Mouse (Mus musculus): ENCODE measurements at regions not wholly inside any gene's neighbourhood (a gene's known extent, or its start where the extent isn't known, plus 50 kb on each side); places are given as distances from the start of the nearest gene placed in this dataset.

DNA sequence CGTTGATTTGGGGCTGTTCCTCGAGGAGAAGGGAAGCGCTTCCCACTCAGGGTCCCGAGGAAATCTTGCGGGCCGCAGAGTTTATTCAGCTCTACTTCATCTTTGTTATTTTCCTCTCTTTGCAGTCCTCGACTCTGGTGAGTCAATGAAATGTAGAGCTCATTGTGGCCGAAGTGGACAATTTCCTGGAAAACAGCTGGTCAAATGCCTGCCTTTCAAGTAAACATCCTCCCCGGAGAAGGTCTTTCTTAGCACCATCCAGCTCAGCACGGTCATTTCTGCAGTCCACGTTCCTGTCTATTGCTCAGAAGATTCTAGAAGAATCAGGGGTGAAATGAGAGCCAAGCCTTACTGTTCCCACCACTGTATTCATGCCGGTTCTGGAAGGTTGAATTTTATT is 133.0 kb downstream of the Bcas1 start:
- DNase-seq: no peak

DNA sequence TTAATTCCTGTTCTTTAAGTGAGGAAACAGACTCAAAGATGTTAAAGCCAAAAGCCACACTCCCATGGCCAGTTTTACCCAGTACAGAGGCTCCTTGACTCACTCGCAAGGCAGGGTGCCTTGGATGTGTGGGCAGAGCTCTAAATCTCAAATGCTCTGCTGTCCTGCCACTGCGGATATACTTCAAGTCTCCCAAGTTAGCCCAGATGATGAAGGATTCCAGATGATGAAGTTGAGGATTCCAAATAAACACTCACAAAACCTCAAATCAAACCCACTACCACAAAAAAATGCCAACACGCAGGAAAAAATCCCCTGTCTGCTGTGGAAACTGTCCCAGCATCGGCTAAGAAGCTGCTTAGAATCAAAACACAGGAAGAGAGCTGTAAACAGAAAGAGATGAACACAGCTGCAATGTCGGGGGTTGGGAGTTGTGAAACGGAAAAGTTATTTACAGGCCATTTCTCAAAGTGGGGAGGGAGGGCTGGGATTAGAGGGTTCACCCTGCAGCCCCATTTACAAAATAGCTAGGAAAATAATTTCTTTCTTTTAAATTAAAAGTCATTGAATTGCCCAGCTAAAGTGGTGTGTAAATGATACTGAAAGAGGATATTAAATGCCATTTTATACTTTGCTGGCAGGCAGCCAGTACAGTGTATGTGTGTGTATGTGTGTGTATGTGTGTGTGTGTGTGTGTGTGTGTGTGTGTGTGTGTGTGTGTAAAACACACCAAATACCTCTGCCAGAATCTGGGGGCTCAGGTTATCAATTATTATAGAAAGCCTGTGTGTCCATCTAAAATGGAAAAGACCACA is 135.6 kb downstream of the Bcas1 start:
- no peak for DNase-seq

DNA sequence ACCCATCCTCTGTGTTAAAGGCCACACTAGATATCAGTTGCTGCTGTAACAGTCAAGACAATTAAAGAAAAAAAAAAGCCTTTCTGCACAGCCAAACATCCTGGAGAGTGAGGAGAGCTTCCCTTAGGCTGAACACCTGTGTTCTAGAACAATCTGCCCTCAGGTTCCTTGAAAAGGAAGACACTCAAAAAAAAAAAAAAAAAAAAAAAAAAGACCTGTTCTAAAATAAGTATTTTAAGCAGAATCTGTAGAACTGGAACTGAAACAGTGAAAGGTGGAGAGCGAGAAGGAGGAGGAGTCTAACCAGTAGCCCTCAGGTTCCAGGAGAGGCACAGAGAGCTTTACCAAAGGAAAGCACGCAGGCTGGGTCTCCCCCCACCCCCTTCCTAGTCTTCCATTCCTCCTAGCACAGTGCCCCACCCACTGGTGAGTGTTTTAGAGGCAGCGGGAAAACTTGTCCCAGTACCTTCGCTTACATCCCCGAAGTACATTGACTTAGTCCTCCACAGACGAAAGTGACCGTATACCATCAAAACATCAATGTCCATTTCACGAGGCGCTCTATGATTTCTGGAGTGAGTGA is 138.2 kb downstream of the Bcas1 start:
- DNase-seq: no peak

DNA sequence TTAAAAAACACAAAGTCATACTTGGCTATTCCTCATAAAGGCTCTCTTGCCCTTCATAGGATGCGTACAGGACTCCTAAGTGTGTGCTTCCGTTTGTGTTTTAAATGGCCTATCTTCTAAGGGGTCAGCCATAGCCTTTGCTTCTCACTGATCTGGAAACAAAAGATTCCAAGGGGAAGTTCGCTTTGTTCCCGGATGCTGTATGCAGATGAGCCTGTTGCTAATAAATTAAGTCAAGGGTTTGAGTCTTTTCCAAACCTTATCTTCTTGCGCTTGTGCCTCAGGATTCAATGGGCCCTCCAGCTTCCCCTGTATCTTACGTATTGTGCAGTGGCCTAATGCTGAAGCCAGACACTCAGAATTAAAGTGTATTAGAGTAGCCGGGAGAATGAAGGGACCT is 138.9 kb downstream of the Bcas1 start:
- DNase-seq: no peak

DNA sequence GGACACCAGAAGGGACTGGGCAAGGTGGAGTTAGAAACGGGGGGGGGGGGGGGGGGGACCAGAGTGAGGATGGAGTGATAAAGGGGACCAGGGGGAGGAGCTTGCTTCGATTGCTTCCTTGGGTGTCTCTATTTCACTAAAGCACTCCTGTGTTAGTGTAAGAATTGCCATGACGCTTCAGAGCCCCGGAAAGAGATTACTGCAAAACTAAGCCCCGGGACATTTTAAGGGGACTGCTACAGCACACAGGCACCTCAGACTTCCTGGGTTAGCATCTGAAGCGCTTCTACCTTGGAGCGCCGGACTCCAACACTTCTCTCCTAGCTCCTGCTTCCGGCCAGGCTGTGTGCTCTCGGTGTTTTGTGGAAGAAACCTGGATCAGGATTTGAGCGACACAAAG is 139.4 kb downstream of the Bcas1 start:
- DNase-seq: no peak

DNA sequence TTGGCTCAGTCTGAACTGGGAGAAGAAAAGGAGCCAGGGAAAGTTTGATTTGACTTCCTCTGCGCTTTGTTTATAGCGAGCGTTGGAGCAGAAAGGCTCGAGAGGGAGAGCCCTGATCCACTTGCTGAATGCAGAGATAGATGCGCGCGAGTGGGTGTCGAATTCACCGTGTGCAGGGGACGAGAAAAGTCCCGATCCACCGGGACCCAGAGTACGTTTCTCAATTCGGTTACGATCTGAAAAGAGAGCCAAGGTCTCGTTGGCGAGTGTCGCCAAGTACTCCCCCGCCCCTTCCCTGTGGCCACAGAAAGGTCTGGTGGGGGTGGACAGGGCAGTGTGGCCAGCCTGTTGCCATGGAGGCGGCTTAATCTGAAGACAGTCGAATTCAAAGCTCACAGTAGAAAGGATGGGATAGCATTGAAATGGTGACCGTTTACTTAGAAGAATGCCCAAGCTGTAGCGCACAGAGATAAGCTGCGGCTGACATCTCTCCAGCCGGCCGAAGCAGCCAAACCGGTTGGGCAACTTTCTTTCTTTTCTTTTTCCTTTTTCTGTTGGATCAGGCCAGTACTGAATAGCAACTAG is 139.5 kb upstream of the Zfp217 start:
- peak; percentile 3 for DNase-seq

DNA sequence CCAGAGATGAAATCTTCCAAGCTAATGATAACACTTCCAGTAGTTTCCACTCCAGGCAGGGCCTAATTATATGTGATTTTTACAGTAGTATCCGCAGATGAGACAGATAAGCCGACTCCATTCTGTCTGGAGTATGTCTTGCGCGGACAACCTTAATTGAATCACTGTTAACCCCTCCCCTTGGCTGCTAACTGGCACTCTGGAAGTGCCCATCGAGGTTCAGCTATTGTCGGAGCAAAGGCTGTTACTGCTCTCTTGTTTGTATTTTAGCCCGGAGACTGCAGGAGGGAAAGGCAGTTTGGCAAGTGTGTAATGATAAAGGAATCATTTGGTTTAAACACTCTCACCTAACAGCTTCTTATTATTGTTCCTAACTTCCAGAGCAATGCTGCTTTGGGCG is 138.9 kb upstream of the Zfp217 start:
- DNase-seq: no peak

DNA sequence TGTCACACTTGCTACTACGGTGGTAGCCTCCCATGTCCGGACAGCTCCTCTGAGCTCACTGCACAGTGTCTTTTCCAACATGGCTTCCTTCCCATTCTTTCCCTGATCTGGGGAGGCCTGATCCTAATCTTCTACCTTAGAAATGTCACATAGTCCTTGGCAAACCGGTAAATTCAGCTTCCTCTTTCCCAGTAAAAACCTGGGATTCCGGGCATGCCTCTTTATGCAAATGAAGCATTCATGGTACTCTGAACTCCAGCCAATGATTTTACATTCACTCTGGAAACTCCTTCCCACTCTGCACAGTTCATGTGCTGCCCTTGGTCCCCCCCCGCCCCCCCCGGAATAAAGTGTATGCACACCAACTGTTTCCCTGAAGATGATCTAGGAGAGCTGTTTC is 134.6 kb upstream of the Zfp217 start:
- DNase-seq: no peak

DNA sequence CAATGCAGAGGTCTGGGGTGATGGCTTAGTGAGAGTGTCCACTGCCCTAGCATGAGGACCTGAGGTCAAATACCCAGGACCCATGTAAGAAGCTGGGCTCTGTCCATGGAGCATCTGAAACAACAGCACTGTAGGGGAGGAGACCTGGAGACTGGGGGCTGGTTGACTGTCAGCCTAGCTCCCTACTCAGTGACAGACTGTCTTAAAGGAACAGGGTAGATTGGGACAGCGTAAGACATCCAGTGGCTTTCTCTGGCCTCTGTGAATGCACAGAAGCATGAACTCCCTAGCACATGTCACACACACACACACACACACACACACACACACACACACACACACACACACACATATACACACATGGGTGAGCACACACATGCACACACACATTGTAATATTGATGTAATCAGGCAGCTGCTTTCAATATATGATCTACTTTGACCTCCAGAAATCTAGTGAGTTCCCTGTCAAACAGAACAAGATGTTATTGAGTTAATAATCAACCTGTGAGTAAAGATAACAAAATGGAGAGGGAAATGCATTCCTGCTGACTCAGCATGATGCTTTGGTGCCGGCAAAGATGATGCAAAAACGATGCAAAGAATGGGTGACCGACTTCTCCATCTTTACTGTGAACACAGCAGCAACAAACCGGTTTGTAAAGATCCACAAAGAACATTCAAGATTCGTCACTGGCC is 133.6 kb upstream of the Zfp217 start:
- no peak for DNase-seq

DNA sequence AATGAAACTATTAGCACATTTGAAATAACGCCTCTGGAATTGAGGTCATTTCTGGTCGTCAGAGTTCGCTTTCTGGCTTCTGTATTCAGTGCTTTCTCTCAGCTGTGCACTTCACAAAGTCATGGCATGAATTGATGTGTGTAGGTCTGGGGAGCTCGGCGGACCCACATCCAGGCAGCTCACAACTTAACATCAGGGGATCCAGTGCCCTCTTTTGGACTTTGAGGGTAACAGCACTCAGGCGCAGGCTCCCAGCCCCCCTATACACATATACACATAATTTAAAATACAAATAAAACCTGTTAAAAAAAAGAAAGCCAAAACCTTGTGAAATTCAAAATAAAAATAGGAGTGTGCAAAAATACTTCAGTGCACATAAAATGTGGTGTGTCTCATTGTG is 132.8 kb upstream of the Zfp217 start:
- no peak for DNase-seq

DNA sequence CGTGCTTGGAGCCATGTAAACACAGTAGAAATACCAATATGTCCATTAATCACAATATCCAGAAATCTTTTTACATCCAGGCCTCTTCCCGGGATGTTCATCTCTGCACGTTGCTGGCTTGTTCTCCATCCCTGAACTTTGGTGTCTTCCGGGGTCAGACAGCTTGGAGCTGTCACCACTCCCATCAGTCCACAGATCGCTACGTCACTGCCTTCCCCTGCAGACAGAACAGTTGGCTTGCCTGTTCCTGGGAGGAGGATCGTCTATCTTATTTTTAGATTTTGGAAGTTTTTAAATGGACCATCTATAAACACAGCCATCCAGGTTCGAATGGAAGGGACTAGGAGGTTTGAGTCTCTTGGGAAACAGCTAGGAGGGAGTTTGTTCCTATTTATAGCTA is 130.0 kb upstream of the Zfp217 start:
- no peak for DNase-seq

DNA sequence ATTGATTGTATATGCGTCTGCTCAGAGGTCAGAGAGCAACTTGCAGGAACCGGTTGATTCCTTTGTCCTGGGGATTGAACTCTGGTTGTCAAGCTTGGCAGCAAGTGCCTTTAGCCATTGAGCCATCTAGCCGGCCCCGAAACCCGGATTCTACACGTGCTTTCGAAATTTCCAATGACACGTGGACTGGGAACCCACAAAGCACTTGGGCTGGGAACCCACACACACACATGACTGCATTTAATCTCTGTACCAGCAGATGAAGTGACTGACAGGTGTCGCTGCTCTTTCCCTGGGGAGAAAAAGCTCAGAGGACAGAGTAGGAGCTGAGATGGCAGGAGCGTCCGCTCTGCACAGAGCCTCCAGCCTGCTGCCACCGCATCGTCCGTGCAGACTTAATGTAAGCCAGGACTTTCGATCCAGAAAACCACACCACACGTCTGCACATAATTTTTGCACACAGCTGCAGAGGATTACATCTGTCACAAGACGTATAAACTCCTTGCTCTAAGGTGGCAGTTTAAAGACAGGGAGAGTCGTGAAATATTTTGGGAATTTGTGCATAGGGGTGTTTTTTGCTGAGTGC is 129.4 kb upstream of the Zfp217 start:
- DNase-seq: no peak

DNA sequence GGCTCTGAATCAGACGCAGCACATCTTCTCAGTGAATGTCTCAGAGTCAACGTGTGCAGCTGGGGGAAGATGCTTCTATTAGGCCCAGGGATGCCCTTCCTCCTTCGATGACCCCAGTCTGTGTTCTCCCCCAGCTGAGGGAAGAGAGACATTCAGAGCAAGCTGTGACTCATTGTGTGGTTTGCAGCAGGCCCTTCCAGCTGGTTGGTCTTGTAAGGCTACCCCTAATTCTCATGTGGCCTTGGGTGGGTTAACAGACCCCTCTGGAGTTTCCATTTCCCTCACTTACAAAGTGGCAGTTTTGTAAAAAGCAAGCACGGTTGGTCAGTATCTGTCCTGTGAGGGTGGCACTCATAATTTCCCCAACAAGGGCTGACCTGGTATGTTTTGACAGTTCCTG is 127.8 kb upstream of the Zfp217 start:
- DNase-seq: no peak

DNA sequence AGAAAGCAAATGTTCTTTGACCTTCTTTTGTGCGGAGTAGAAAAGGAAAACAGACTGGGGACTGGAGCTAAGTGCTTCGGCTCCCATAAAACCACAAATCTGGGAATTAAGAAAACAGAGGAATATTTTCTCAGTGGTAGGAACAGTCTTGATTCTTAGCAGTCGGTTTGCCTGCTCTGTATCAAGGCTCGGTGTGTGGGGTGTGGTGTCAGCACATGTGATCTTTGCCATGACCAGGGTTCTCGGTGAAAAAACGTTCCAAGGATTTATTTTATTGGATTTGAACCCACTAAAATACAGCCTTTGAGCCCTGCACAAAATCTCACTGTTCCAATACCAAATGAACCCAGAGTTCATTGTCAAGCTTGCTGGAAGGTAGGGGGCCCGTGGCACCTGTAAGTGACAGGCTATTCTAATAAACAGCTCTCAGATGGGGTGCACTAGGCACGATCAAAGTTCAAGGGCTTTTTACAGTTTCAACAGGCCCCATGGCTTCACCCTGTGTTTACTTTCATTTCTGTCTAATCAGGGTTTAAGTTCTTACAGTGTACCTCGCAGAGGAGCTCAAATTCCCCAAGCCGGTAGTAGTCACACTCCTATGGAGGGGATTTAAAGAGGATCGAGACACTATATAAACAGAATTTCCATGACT is 122.1 kb upstream of the Zfp217 start:
- no peak for DNase-seq

DNA sequence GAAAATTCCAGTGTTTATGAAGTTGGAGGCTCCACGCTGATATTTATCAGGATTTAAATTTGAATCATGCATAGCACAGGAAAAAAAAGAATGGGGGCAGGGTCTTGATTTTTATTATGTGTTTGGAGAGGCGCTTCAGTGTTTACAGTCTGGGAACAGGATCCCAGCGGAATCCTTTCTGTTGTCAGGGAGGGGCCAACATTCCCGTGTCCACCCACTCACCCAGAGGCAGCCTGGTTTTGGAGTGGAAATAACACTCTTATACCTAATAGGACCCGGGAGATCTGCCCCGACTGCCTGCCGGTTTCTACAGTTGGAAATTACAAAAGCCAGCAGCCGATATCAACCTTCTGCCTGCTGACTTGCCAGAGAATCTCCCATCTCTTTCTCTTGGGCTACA is 120.2 kb upstream of the Zfp217 start:
- DNase-seq: no peak

DNA sequence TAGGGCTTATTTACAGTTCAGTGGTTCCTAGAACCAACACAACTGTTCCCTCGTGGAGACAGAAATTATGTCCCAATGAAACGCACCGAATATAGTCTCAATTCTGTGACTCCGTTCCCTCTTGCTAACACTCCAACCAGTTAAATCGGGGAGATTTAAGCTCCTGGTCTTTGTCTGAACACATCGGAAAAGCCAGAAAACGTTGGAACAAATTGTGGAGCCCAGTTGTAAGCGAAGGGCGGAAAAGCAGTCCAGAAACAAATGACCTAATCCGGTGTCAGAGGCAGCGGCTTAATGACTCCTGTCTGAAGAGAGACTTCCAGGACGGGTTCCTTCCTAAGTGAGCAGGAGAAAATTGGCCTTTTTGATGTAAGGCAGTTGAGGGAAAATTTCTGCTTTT is 119.2 kb upstream of the Zfp217 start:
- no peak for DNase-seq

DNA sequence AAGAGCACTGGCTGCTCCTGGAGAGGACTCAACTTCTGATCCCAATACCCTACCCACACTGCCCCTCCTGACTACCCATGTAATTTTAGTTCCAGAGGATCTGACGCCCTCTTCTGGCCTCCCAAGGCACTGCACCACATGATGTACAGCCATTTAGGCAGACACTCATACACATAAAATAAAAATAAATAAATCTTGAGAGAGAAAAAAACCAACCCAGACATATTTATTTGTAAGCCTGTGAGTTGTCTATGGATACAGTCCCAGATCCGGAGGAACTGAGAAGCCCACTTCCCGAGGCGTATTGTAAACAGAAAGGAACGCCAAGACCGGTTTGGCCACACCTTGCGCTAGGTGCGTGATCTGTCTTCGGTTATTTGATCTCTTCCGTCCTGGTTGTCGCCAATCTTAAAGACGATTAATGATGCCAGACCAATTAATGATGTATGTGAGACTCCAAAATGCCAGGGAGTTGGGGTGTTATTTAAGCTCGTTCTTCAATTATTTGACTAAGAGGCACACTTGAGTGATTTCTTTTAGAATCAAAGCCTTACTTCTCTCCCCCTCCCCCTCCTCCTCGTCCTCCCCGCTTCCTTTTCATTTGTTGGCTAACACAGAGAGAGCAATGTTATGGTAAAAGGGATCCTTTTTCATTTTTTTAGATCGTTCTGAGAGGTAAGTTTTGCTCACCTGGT is 118.7 kb upstream of the Zfp217 start:
- DNase-seq: no peak

DNA sequence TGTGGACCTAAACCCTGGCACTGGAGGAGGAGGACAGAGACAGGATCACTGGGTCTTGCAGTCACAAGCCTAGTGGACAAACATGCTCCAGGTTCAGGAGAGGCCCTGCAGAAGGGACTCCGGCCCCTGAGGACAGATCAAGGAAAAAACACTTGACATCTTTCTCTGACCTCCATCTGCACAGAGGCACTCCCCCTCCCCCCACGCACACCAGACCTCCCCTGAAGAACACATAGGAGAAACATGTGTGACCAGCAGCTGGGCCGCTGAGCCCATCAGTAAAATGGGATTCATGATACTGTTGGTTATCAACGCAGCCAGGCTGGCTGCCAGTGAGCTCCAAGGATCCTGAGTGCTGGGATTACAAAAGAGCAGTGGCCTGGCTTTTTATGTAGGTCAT is 115.7 kb upstream of the Zfp217 start:
- DNase-seq: no peak

DNA sequence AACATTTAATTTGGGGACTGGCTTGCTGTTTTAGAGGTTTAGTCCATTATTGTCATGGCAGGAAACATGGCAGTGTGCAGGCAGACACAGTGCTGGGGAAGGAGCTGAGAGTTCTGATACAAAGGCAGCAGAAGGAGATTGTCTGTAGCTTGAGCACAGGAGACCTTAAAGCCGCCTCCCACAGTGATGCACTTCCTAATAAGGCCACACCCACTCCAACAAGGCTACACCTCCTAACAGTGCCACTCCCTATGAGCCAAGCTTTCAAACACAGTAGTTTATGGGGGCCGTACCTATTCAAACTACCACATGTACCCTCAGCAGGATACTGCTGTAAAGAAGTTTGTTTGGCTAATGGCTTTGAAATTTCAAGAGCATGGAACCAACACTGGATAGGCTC is 113.3 kb upstream of the Zfp217 start:
- DNase-seq: no peak

DNA sequence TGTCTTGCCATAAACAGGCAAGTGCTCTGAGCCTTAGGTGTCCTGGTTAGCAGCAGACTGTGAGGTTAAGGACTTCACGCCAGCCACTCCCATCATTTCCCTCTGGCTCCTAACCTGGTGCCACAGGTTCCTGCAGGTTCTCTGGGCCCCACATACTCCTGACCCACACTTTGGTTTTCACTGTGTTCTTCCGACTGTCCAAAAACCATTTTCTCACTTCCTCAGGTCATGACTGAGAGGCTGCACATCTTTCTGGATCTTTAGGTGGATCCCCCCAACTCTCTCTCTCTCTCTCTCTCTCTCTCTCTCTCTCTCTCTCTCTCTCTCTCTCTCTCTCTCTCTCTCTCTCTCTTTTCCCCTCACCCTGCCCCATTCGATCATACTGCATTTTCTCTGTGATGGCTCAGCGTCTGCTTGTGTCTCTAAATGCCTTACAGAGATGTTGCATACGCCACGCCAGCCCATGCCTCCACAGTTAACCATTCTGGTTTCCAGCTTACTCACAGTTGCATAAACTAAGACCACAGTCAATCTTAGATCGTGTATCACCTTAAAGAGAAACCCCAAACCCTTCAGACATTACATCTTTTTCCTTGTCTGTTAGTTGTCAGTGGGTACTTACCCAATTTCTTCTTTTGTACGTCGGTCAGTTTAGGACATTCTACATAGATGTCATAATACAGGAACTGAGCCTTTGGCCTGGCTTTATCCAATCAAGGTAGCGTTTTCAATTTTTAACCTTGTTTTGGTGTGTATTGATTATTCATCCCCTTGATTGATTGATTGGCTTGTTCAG is 112.0 kb upstream of the Zfp217 start:
- DNase-seq: no peak

DNA sequence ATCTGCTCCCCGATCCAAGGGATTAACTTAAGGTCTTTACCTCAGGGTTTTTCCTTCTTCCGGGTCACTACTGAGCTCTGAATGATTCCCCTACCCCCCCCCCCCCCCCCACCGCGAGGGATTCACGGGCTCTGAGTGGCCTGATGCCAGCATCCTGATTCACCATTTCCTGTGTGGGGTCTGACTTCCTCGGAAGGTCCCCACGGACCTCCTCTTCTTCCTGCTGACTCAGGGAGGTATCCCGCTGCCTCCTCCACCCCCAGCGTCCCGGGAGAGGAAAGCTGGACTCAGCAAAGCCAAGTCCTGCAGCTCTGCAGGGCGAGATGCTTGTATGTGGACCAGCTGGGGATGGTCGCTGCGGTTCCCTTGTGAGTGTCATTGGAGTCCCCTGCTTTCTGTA is 110.5 kb upstream of the Zfp217 start:
- no peak for DNase-seq

Data from cerebellum, adult 9-10 months (tissue).